8 mouse cellular contexts compared by ENCODE assay signal in genomic region chr11:62044627-62045026, GRCm38 (mm10).
A peak's percentile ranks its signal among the peaks of the same experiment; 100 is the strongest.
DNase-seq lines count a peak whose midpoint lies in the region; ATAC-seq and TF ChIP-seq lines count a peak whose summit lies in the region.

No protein-coding gene starts in this region.

- no peaks in the 10 kb centered on the region for H3K27me3 ChIP-seq in Patski

- DNase-seq in adrenal gland, postnatal 10 days: peak; percentile 31
- no peak for DNase-seq in adrenal gland, postnatal 25 days
- peak; percentile 32 for DNase-seq in layer of hippocampus, adult 11-12 months (ENCODE audit: low spot score)
- no peak for DNase-seq in layer of hippocampus, adult 9-10 months (ENCODE audit: low spot score)
- no peak for DNase-seq in Patski (ENCODE audit: low read depth, low spot score)
- DNase-seq in forelimb bud, embryonic 11.5 days (ENCODE audit: low read depth, low spot score): peak; percentile 16
- DNase-seq in c-Kit-positive CD71-positive TER-119-positive erythroid progenitor cells, embryonic 14.5 days (ENCODE audit: low spot score): no peak
- no peak for DNase-seq in layer of hippocampus, adult 9-11 months

- in situ Hi-C loops in Patski (cut with MboI; ENCODE audit: low pct_unique_long_range_greater_than_20kb): loop anchor here (5.0 kb wide), 3 partner anchors 83 to 233 kb away; no protein-coding TSS in a partner anchor

- POLR2A ChIA-PET in Patski (lab: Charles Lee): no interaction called here

- CTCF ChIA-PET in Patski (lab: Charles Lee): interaction anchor here (2.9 to 3.4 kb wide), 2 partner anchors 94 to 234 kb away, joined by 8 to 12 read pairs; no protein-coding TSS in a partner anchor

- peak; percentile 67 for ATAC-seq in Patski

- peak; percentile 91 for TF ChIP-seq CTCF in Patski (IDR thresholded peaks at IDR 0.05)

Comparison
In these comparisons a context has a peak if more than half of its experiments do, and no peak if none do; other contexts are left out.
1. DNase-seq: peak in adrenal gland, postnatal 10 days (single experiment), layer of hippocampus, adult 11-12 months (single experiment) and forelimb bud, embryonic 11.5 days (single experiment); none in adrenal gland, postnatal 25 days (single experiment), layer of hippocampus, adult 9-10 months (single experiment), Patski (single experiment), c-Kit-positive CD71-positive TER-119-positive erythroid progenitor cells, embryonic 14.5 days (single experiment) and layer of hippocampus, adult 9-11 months (single experiment).